Mouse (Mus musculus) stomach, postnatal 0 days (tissue): Measurements from ENCODE around the gene Rhobtb1. TPM values are rescaled to one million over a fixed set of nuclear protein-coding genes. Genes with fewer than 3 reads are reported as not detected.
A peak's percentile ranks its signal among the peaks of the same experiment; 100 is the strongest.

Experiments
- ATAC-seq: fragments of 200-750 bp; cut with Nextera tagmentation; 2 replicates; pipeline ENCODE4 v1.8.0; 2017; ENCODE audit not compliant: low FRiP score, low TSS enrichment
- DNase-seq: peaks from one replicate; pipeline ENCODE4 v3.0.0-alpha.2; 2016; ENCODE audit warnings: low spot score
- H3K27ac ChIP-seq: fragments of 300-500 bp; sonication (generic); replicated peaks from 2 replicates; pipeline ENCODE4 v1.5.1; 2014; ENCODE audit warnings: mild to moderate bottlenecking, control low read depth
- H3K27me3 ChIP-seq: fragments of 300-500 bp; sonication (generic); 2 replicates; pipeline ENCODE4 v1.6.1; 2014; ENCODE audit warnings: low read length; ENCODE audit not compliant: control insufficient read depth, insufficient read depth
- H3K36me3 ChIP-seq: fragments of 300-500 bp; sonication (generic); 2 replicates; pipeline ENCODE4 v1.6.1; 2014; ENCODE audit warnings: low read length, mixed read lengths; ENCODE audit not compliant: control insufficient read depth, insufficient read depth
- H3K4me1 ChIP-seq: fragments of 300-500 bp; sonication (generic); replicated peaks from 2 replicates; pipeline ENCODE4 v1.6.1; 2014; ENCODE audit warnings: antibody characterized with exemption; ENCODE audit not compliant: control insufficient read depth, insufficient read depth
- H3K4me2 ChIP-seq: fragments of 300-500 bp; sonication (generic); replicated peaks from 2 replicates; pipeline ENCODE4 v1.6.1; 2014; ENCODE audit warnings: low read depth, mild to moderate bottlenecking, control low read depth, moderate library complexity
- H3K4me3 ChIP-seq: fragments of 300-500 bp; sonication (generic); 2 replicates; pipeline ENCODE4 v1.5.1; 2014; ENCODE audit warnings: low read depth, low read length, control low read depth
- H3K9ac ChIP-seq: fragments of 300-500 bp; sonication (generic); 2 replicates; pipeline ENCODE4 v1.6.1; 2014; ENCODE audit warnings: mild to moderate bottlenecking, low read length, control low read depth, mixed read lengths
- H3K9me3 ChIP-seq: fragments of 300-500 bp; sonication (generic); 2 replicates; pipeline ENCODE4 v1.6.1; 2016; ENCODE audit warnings: low read length; ENCODE audit not compliant: control insufficient read depth
- CTCF ChIP-seq: IDR thresholded peaks from 2 replicates; pipeline ENCODE4 v1.5.1; 2016; ENCODE audit warnings: antibody characterized with exemption, low read depth, mild to moderate bottlenecking, moderate library complexity
- EP300 ChIP-seq: optimal IDR thresholded peaks from 2 replicates; pipeline ENCODE3; 2016; ENCODE audit warnings: antibody characterized with exemption
- WGBS: fragments of 180-500 bp; shearing (Covaris S2); extraction: QIAGEN DNeasy Blood & Tissue Kit; methylation state at CpG from one replicate; pipeline ENCODE4 v1.1.7; 2014; 5-methylcytosine and 5-hydroxymethylcytosine counted together
- polyA plus RNA-seq: library from polyadenylated mRNA; unstranded; fragments of >200 nt; fragmentation: Nextera tagmentation; extraction: Ambion mirVana; gene quantifications from 2 replicates; pipeline ENCODE4 v1.2.1, GENCODE M21; 2015

The Rhobtb1 gene
- polyA plus RNA-seq, 1 experiment from 2014 or later = 34.4 TPM

- Histone ChIP-seq H3K4me1 (no peaks in the 10 kb centered on the region), H3K4me2 (no peak overlapping the region), H3K36me3 (no peaks in the 10 kb centered on the region), H3K27ac (no peak overlapping the region), H3K4me3 (no peak overlapping the region), H3K27me3 (no peaks in the 10 kb centered on the region), H3K9me3 (no peaks in the 10 kb centered on the region), H3K9ac (no peak overlapping the region)
- DNase-seq = no peak
- ATAC-seq = no peak
- TF ChIP-seq CTCF (peak; percentile 63), EP300 (no peak)
Observed at GRCm38 (mm10) chr10:69114384-69114783, 36.9 kb upstream of the Rhobtb1 start.

- no peak overlapping the region for H3K9ac ChIP-seq
- no peaks in the 10 kb centered on the region for H3K9me3 ChIP-seq
- H3K4me3 ChIP-seq = no peak overlapping the region
- no peak overlapping the region for H3K27ac ChIP-seq
- no peak for TF ChIP-seq CTCF
- DNase-seq (no peak), ATAC-seq (no peak)
- no peaks in the 10 kb centered on the region for H3K4me1 ChIP-seq
- no peaks in the 10 kb centered on the region for H3K27me3 ChIP-seq
- no peaks in the 10 kb centered on the region for H3K36me3 ChIP-seq
- H3K4me2 ChIP-seq = no peak overlapping the region
Observed at GRCm38 (mm10) chr10:69117996-69118395, 33.2 kb upstream of the Rhobtb1 start.

GRCm38 (mm10) chr10:69118893-69119292 is 32.3 kb upstream of the Rhobtb1 start:
- no peaks in the 10 kb centered on the region for H3K9me3 ChIP-seq
- no peak overlapping the region for H3K4me3 ChIP-seq
- H3K4me2 ChIP-seq = no peak overlapping the region
- 61% methylated on average over 3 of the region's 3 CpGs for WGBS
- ATAC-seq = no peak
- TF ChIP-seq CTCF (no peak), EP300 (no peak)
- H3K36me3 ChIP-seq = no peaks in the 10 kb centered on the region
- no peak overlapping the region for H3K9ac ChIP-seq
- no peaks in the 10 kb centered on the region for H3K27me3 ChIP-seq
- DNase-seq = no peak
- no peaks in the 10 kb centered on the region for H3K4me1 ChIP-seq
- H3K27ac ChIP-seq = no peak overlapping the region

GRCm38 (mm10) chr10:69119456-69119855 is 31.8 kb upstream of the Rhobtb1 start:
- H3K4me3 ChIP-seq = no peak overlapping the region
- no peaks in the 10 kb centered on the region for H3K36me3 ChIP-seq
- no peak for ATAC-seq
- WGBS = 26% methylated on average over 1 of the region's 1 CpGs
- no peaks in the 10 kb centered on the region for H3K4me1 ChIP-seq
- H3K27me3 ChIP-seq = no peaks in the 10 kb centered on the region
- DNase-seq = no peak
- H3K27ac ChIP-seq = no peak overlapping the region
- no peak overlapping the region for H3K9ac ChIP-seq
- TF ChIP-seq EP300 (no peak), CTCF (no peak)
- H3K9me3 ChIP-seq = no peaks in the 10 kb centered on the region
- H3K4me2 ChIP-seq = no peak overlapping the region

- no peak for ATAC-seq
Observed at GRCm38 (mm10) chr10:69126546-69126945, 24.7 kb upstream of the Rhobtb1 start.

GRCm38 (mm10) chr10:69128531-69128930 is 22.7 kb upstream of the Rhobtb1 start:
- Histone ChIP-seq H3K27ac (no peak overlapping the region), H3K4me1 (no peaks in the 10 kb centered on the region), H3K4me2 (no peak overlapping the region), H3K9ac (no peak overlapping the region), H3K4me3 (no peak overlapping the region), H3K27me3 (no peaks in the 10 kb centered on the region), H3K9me3 (no peaks in the 10 kb centered on the region), H3K36me3 (no peaks in the 10 kb centered on the region)
- ATAC-seq (no peak), DNase-seq (no peak)
- 75% methylated on average over 3 of the region's 3 CpGs for WGBS
- no peak for TF ChIP-seq EP300

More at GRCm38 (mm10) chr10:69126546-69126945, 24.7 kb upstream of the Rhobtb1 start:
- no peak overlapping the region for H3K4me2 ChIP-seq
- H3K9ac ChIP-seq = no peak overlapping the region
- DNase-seq = no peak
- TF ChIP-seq CTCF (no peak), EP300 (no peak)
- H3K4me1 ChIP-seq = no peaks in the 10 kb centered on the region
- no peak overlapping the region for H3K4me3 ChIP-seq
- WGBS = 87% methylated on average over 2 of the region's 2 CpGs
- no peaks in the 10 kb centered on the region for H3K9me3 ChIP-seq
- H3K27me3 ChIP-seq = no peaks in the 10 kb centered on the region
- no peak overlapping the region for H3K27ac ChIP-seq
- no peaks in the 10 kb centered on the region for H3K36me3 ChIP-seq
